Mouse (Mus musculus) T-helper 17 cell (primary cell): Measurements from ENCODE around the gene Psmc3ip.
"Not testable (repeated sequence)": the region's sequence is repeated elsewhere in the genome, so short reads cannot be mapped to it uniquely, and the experiment has no call there.

Experiments used
- in situ Hi-C, 2 experiments: fragments of 300-600 bp; cut with MboI, MseI; formaldehyde crosslinking; loops; 1 replicate in 1 of 2; 2 replicates in 1 of 2; pipeline ENCODE4 v1.15.1; 2025; ENCODE audit warnings: high pct_unique_total_duplicates in 2 of 2

Psmc3ip gene

DNA sequence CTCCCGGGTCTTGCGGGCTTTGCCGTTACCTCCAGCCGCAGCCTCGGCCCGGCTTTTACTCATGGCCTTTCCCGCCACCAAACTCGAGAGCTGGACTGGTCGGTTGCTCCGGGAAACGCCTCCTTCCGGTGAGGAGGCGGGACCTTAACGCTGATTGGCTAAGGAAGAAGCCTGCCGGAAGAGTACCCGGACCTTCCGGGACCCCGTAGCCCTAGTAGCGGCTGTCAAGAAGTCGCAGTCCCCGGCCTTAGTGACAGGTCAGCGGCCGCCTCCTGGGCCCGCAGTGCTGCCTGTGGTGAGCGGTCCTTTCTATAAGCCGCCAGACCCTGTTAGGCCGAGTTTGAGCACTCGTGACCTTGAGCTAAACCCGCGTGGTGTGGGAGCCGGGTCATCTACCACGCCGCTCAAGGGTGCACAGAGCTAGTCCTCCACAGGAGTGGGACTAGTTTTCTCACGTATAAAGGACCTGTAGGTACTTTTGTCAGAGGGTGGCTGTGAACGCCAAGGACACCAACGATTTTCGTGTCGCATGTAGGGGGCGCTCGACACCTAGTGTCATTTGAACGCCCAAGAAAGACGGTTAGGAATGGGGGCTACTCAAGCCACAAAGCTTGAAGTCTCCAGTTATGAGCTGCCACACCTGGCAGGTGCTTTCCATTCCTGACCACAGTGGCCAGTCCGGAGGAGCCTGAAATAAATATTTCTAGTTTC, at the start of gene Psmc3ip:
TSS of gene Psmc3ip (minus strand) at position 123 of the 711 bp plus-strand sequence.
- in situ Hi-C loops: no loop called here

GRCm38 (mm10) chr11:101143338-101144225, 48.3 kb upstream of the Psmc3ip start:
- in situ Hi-C loops: no loop called here

DNA sequence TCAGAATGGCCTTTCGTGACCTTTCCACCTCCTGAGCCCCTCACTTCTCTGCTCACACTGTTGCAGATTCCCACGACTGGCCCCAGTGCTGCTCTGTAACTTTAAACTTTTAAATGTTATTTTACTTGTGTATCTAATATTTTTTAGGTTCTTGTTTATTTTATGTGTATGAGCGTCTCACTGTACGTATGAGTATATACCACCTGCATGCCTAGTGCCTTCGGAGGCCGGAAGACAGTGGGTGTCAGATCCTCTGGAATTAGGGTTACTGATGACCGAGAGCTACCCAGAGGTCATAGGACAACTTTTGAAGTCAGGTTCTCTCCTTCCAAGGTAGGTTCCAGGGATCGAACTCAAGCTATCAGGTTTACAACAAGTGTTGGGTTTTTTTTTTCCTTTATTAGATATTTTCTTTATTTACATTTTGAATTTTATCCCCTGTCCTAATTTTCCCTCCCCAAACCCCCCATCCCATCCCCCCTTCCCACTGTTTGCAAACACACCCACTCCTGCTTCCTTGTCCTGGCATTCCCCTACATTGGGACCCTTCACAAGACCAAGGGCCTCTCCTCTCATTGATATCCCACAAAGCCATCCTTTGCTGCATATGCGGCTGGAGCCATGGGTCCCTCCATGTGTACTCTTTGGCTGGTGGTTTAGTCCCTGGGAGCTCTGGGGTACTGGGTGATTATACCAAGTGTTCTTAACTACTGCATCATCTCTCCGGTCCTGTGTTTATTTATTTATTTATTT, 47.2 kb upstream of the Psmc3ip start:
- in situ Hi-C loops: no loop called here

DNA sequence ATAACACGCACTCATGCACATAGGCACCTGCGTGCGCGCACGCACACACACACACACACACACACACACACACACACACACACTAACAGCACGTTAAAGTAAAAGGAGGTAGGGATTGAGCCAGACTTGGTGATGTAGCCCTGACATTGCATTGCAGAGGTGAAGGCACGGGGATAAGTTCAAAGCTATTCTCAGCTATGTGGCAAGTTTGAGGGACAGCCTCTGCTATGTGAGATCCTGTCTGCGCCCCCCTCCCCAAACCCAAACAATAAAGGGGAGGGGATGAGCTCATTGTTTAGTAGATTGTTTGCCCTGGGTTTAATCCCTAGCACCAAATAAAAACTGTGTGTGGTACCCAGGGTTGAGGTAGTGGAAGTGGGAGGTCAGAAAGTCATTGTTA, 45.9 kb upstream of the Psmc3ip start:
- in situ Hi-C loops: no loop called here

DNA sequence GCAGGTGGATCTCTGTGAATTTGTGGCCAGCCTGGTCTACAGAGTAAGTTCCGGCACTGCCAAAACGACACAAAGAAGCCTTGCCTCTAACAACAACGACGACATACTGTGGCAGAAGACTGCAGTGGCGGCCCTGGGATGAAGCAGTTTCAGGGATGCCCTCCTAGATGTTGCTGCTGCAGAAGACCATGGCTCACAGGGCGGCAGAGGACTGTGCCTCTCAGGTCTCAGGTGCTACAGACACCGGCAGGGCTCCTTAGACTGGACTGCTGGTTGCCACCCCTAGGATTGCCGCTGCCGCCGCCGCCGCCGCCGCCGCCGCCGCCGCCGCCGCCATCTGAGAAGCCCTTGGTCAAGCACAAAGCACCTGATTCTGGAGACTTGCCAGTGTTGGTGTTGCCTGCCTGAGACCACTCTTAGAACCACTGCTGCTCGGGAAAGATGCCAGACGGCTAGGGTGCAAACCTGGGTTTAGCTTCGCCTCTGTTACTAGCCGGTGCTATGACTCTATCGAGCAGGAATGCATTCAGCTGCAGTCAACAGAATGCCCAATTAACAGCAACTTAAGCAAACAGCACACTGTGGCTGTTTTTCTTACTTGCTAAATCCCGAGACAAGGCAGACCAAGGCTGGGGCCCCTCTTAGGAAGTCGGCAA, 45.1 kb upstream of the Psmc3ip start:
- in situ Hi-C loops: no loop called here

GRCm38 (mm10) chr11:101138536-101139181, 43.4 kb upstream of the Psmc3ip start:
- in situ Hi-C loops: no loop called here

DNA sequence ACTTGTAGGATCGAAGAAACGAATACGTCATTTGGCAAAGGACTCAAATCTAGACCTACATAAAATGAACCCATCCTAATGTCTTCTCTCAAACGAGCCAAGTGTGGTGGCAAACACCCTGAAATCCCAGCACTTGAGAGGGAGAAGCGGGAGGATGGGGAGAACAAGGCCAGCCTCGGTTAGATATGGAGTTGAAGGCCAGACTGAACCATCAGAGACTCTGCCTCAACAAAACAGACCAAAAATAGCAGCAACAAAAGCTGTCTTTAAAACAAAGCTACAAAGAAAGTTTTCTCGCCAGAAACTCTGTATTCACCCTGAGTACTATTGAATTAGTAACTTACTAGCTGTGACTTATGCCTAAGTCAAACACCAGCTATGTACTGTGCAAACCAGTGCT, 41.8 kb upstream of the Psmc3ip start:
- in situ Hi-C loops: no loop called here

DNA sequence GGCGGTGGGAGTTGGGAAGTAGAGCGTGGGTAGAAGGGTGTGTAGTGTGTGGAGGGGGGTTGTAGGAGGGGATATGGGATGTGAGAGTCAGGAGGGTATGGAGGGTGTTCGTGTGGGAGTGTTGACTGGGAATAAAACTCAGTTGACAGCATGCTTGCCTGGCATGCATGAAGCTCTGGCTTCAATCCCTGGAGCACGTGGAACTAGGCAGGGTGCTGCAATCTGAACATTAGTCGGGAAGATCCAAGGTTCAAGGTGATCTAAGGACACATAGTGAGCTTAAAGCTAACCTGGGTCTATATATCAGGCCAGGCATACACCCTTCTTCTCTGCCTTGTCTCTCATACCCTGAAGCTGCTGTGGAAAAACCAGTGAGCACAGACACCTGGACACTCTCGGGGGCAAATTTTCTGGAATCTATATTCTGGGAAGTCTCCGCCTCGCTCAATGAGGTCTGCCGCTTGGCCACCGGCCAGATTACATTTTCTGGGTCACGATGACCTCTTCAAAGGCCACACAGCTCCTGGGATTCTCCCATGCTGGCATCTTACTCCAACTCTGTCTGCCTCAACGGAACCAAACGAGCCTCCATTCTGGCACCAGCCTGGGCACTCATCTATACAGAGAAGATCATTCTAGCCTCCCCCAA, 39.1 kb upstream of the Psmc3ip start:
- in situ Hi-C loops: no loop called here

DNA sequence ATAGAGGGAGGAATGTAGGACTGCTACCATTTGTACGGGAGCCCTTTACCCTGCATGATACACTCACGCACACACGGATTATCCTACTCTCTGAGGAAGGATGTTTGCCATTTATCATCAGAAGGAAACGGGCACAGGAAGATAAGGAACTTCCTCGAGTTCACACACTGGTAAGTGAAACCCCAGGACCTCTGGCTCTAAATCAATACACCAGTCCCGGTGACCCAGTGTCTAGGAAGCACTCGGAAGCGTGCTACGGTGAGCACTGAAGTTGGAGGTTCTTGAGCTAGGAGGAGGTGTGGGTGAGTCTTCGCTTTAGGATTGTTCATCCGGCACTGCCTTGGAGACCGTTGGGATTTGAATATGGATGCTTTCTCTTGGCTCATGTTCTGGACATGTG, 37.8 kb upstream of the Psmc3ip start:
- in situ Hi-C loops: no loop called here

DNA sequence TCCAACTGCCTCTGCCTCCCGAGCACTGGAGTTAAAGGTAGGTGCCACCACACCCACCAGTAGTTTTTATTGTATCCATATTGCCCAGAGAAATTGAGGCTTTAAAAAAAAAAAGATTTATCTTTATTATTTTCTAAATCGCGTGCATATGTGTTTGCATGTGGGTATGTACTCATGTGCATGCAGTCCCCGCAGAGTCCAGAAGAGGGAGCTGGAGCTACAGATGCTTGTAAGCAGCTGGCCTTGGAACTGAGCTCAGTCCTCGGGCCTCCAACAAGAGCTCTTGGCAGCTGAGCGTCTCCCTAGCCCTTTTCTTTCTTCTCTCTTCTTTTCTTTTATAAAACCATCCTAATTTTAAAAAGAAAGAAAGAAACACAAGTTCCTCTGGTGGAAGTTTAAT, 36.5 kb upstream of the Psmc3ip start:
- in situ Hi-C loops: no loop called here

DNA sequence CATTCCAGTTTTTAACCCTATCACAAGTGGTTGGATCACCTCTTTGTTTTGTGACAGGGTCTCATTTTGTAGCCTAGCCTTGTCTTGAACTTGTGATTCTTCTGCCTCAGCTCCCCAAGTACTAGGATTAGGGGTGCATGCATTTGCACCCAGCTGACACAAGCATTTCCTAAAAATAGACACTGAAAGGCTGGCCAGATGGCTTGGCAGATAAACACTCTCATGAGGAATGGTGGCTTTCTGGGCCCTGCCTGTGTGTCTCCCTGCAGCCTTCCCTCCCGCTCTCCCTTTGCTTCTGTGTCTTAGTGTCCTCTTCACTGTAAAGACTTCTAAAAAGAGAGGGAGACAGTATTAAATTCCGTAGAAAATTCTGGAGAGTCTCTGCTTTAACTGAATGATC, 36.0 kb upstream of the Psmc3ip start:
- in situ Hi-C loops: no loop called here

GRCm38 (mm10) chr11:101130056-101130756, 35.0 kb upstream of the Psmc3ip start:
- in situ Hi-C loops: no loop called here

GRCm38 (mm10) chr11:101128996-101129577, 33.9 kb upstream of the Psmc3ip start:
- in situ Hi-C loops: no loop called here

DNA sequence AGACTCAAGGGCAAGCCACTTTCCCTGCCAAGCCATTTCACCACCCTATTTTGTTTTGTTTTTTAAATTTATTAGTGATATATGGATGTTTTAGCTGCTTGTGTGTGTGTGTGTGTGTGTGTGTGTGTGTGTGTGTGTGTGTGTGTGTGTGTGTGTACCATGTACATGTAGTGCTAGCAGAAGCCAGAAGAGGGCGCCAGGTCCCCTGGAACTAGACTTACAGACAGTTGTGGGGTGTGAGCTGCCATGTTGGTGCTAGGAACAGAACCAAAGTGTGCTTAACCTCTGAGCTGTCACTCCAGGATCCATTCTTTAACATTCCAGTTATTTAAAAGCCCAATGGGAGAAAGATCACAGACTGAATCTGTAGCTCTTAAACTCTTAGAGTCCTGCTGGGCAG, 31.8 kb upstream of the Psmc3ip start:
- in situ Hi-C loops: no loop called here

- in situ Hi-C loops: not testable (repeated sequence)
These were observed 29.8 kb upstream of the Psmc3ip start for GRCm38 (mm10) chr11:101125008-101125407.

- in situ Hi-C loops: loop anchor here (5.0 kb wide), 1 partner anchor 38 kb away; no protein-coding TSS in a partner anchor
These were observed 29.3 kb upstream of the Psmc3ip start for GRCm38 (mm10) chr11:101124494-101124893.

- in situ Hi-C loops: loop anchor here (5.0 kb wide), 1 partner anchor 42 kb away; no protein-coding TSS in a partner anchor
These were observed 25.4 kb upstream of the Psmc3ip start for GRCm38 (mm10) chr11:101120545-101121188.

DNA sequence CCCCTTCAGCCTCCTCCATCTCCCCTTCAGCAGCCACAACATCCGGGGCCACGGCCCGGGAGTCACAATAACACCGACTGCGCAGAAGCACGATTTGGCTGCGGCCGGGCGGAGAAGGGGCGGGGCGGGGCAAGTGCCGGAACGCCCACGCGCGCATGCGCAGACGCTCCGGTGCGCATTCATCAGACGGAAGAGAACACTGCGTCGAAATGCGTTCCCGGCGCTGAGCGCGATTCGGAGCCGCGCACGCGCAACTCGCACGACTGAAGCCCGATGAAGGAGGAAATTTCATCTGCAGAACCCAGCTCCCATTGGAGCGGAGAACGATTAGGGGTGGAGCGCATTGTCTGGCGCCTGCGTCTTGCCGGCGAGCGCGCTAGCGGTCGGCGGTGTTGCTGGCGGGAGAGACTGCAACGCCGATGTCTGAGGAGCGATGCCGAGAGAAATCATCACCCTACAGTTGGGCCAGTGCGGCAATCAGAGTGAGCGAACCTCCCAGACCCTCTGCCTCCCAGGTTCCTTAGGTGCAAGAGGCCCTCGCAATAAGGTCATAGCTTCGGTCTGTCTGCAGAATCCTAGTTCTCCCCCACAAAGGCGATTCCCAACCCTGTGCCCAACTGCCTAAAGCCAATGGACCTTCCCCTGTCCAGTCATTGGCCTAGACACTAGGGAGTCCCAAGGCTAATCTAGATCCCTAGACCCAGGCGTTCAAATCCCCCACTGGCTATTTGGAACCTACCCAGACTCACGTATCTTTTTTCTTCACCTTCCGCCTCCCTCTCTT, 24.7 kb upstream of the Psmc3ip start, which contains the start of the genes Retreg3 and Tubg1:
TSS of gene Retreg3 (minus strand) at position 133 of the 784 bp plus-strand sequence.
TSS of gene Tubg1 (plus strand) at position 178 of the 784 bp plus-strand sequence.
- in situ Hi-C loops: loop anchor here (5.0 kb wide), 1 partner anchor 42 kb away; no protein-coding TSS in a partner anchor
